Mouse (Mus musculus) forebrain, embryonic 14.5 days (tissue): ENCODE data around the gene Vcl. TPM values are rescaled to one million over a fixed set of nuclear protein-coding genes. Genes with fewer than 3 reads are reported as not detected.

ENCODE experiments used
- ATAC-seq: fragments of 200-750 bp; cut with Nextera tagmentation; 2 replicates; pipeline ENCODE4 v1.8.0; 2017; ENCODE audit warnings: mild to moderate bottlenecking, moderate library complexity
- DNase-seq: peaks from one replicate; pipeline ENCODE4 v3.0.0-alpha.2; 2015; ENCODE audit warnings: low spot score
- H3K27ac ChIP-seq: fragments of 300-500 bp; sonication (generic); 2 replicates; pipeline ENCODE4 v1.5.1; 2014; ENCODE audit warnings: low read depth, mild to moderate bottlenecking, control low read depth, low read length, moderate library complexity
- H3K27me3 ChIP-seq: fragments of 300-500 bp; sonication (generic); replicated peaks from 2 replicates; pipeline ENCODE4 v1.6.1; 2014; ENCODE audit warnings: low read length, control low read depth, mixed read lengths; ENCODE audit not compliant: control insufficient read depth, insufficient read depth
- H3K36me3 ChIP-seq: fragments of 300-500 bp; sonication (generic); 2 replicates; pipeline ENCODE4 v1.6.1; 2014; ENCODE audit warnings: low read length, control low read depth; ENCODE audit not compliant: control insufficient read depth, insufficient read depth
- H3K4me1 ChIP-seq: fragments of 300-500 bp; sonication (generic); 2 replicates; pipeline ENCODE4 v1.6.1; 2014; ENCODE audit warnings: antibody characterized with exemption, low read length, control low read depth; ENCODE audit not compliant: control insufficient read depth, insufficient read depth
- H3K4me2 ChIP-seq: fragments of 300-500 bp; sonication (generic); 2 replicates; pipeline ENCODE4 v1.6.1; 2014; ENCODE audit warnings: mild to moderate bottlenecking, control low read depth, low read length
- H3K4me3 ChIP-seq: fragments of 300-500 bp; sonication (generic); 2 replicates; pipeline ENCODE4 v1.5.1; 2014; ENCODE audit warnings: low read depth, low read length, control low read depth
- H3K9ac ChIP-seq: fragments of 300-500 bp; sonication (generic); 2 replicates; pipeline ENCODE4 v1.6.1; 2014; ENCODE audit warnings: mild to moderate bottlenecking, low read length, control low read depth, moderate library complexity
- H3K9me3 ChIP-seq: fragments of 300-500 bp; sonication (generic); replicated peaks from 2 replicates; pipeline ENCODE4 v1.6.1; 2016; ENCODE audit warnings: low read length, control low read depth, mixed read lengths; ENCODE audit not compliant: control insufficient read depth
- WGBS: fragments of 180-500 bp; shearing (Covaris S2); extraction: QIAGEN DNeasy Blood & Tissue Kit; methylation state at CpG from one replicate; pipeline ENCODE4 v1.1.7; 2014; 5-methylcytosine and 5-hydroxymethylcytosine counted together
- polyA plus RNA-seq: library from polyadenylated mRNA; unstranded; fragments of >200 nt; fragmentation: Nextera tagmentation; extraction: Ambion mirVana; gene quantifications from 2 replicates; pipeline ENCODE4 v1.2.1, GENCODE M21; 2014

Gene Vcl
- polyA plus RNA-seq, 1 experiment from 2014 or later = 8.4 TPM

GRCm38 (mm10) chr14:20985482-20985881 lies 56.3 kb downstream of the Vcl start:
- no peak for ATAC-seq
- H3K27ac ChIP-seq = no peak overlapping the region

GRCm38 (mm10) chr14:20991492-20991891 lies 62.3 kb downstream of the Vcl start:
- Histone ChIP-seq H3K27me3 (no peaks in the 10 kb centered on the region), H3K9ac (no peak overlapping the region), H3K9me3 (no peaks in the 10 kb centered on the region), H3K36me3 (no peaks in the 10 kb centered on the region), H3K4me2 (no peak overlapping the region), H3K27ac (no peak overlapping the region), H3K4me1 (no peaks in the 10 kb centered on the region), H3K4me3 (no peak overlapping the region)
- WGBS = 80% methylated on average over 1 of the region's 1 CpGs
- DNase-seq (no peak), ATAC-seq (no peak)

More at GRCm38 (mm10) chr14:20985482-20985881, 56.3 kb downstream of the Vcl start:
- 72% methylated on average over 3 of the region's 3 CpGs for WGBS
- H3K36me3 ChIP-seq = no peaks in the 10 kb centered on the region
- no peak overlapping the region for H3K9ac ChIP-seq
- no peak overlapping the region for H3K4me2 ChIP-seq
- DNase-seq = no peak
- no peak overlapping the region for H3K4me3 ChIP-seq
- H3K27me3 ChIP-seq = no peaks in the 10 kb centered on the region
- no peaks in the 10 kb centered on the region for H3K4me1 ChIP-seq
- no peaks in the 10 kb centered on the region for H3K9me3 ChIP-seq

- Histone ChIP-seq H3K36me3 (no peaks in the 10 kb centered on the region), H3K27ac (no peak overlapping the region), H3K9ac (no peak overlapping the region), H3K4me1 (no peaks in the 10 kb centered on the region), H3K4me3 (no peak overlapping the region), H3K9me3 (no peaks in the 10 kb centered on the region), H3K27me3 (no peaks in the 10 kb centered on the region), H3K4me2 (no peak overlapping the region)
- DNase-seq (peak; percentile 81), ATAC-seq (peak; percentile 54; the same call in 1 of the 2 replicates)
- WGBS = 48% methylated on average over 3 of the region's 3 CpGs
Measured at GRCm38 (mm10) chr14:20993067-20993691, 64.0 kb downstream of the Vcl start.

- H3K4me1 ChIP-seq = no peaks in the 10 kb centered on the region
- no peak overlapping the region for H3K9ac ChIP-seq
- ATAC-seq (no peak), DNase-seq (peak; percentile 6)
- H3K4me2 ChIP-seq = no peak overlapping the region
- H3K9me3 ChIP-seq = no peaks in the 10 kb centered on the region
- no peaks in the 10 kb centered on the region for H3K27me3 ChIP-seq
- H3K4me3 ChIP-seq = no peak overlapping the region
- WGBS = 77% methylated on average over 3 of the region's 3 CpGs
- H3K36me3 ChIP-seq = no peaks in the 10 kb centered on the region
- no peak overlapping the region for H3K27ac ChIP-seq
Measured at GRCm38 (mm10) chr14:20994475-20994874, 65.3 kb downstream of the Vcl start.

- H3K27ac ChIP-seq = no peak overlapping the region
- no peak for ATAC-seq
- no peaks in the 10 kb centered on the region for H3K27me3 ChIP-seq
- no peak overlapping the region for H3K4me3 ChIP-seq
- H3K9me3 ChIP-seq = no peaks in the 10 kb centered on the region
- no peak overlapping the region for H3K9ac ChIP-seq
- no peaks in the 10 kb centered on the region for H3K36me3 ChIP-seq
- H3K4me1 ChIP-seq = no peaks in the 10 kb centered on the region
- 93% methylated on average over 2 of the region's 2 CpGs for WGBS
- DNase-seq = no peak
- no peak overlapping the region for H3K4me2 ChIP-seq
Measured at GRCm38 (mm10) chr14:20995497-20995896, 66.3 kb downstream of the Vcl start.

GRCm38 (mm10) chr14:20996361-20996760 lies 67.2 kb downstream of the Vcl start:
- 57% methylated on average over 5 of the region's 5 CpGs for WGBS
- no peaks in the 10 kb centered on the region for H3K36me3 ChIP-seq
- H3K9ac ChIP-seq = no peak overlapping the region
- H3K4me3 ChIP-seq = no peak overlapping the region
- H3K27ac ChIP-seq = no peak overlapping the region
- no peak for DNase-seq
- no peak for ATAC-seq
- H3K9me3 ChIP-seq = no peaks in the 10 kb centered on the region
- H3K4me1 ChIP-seq = no peaks in the 10 kb centered on the region
- no peaks in the 10 kb centered on the region for H3K27me3 ChIP-seq
- H3K4me2 ChIP-seq = no peak overlapping the region

GRCm38 (mm10) chr14:20997548-20997947 lies 68.3 kb downstream of the Vcl start:
- H3K4me3 ChIP-seq = no peak overlapping the region
- no peak for ATAC-seq
- H3K27ac ChIP-seq = no peak overlapping the region
- H3K4me2 ChIP-seq = no peak overlapping the region
- H3K9me3 ChIP-seq = no peaks in the 10 kb centered on the region
- H3K36me3 ChIP-seq = no peaks in the 10 kb centered on the region
- H3K4me1 ChIP-seq = no peaks in the 10 kb centered on the region
- H3K9ac ChIP-seq = no peak overlapping the region
- 22% methylated on average over 3 of the region's 3 CpGs for WGBS
- peak; percentile 62 for DNase-seq
- H3K27me3 ChIP-seq = no peaks in the 10 kb centered on the region

GRCm38 (mm10) chr14:20999617-21000016 lies 70.4 kb downstream of the Vcl start:
- WGBS = 90% methylated on average over 4 of the region's 4 CpGs
- Histone ChIP-seq H3K27me3 (no peaks in the 10 kb centered on the region), H3K27ac (no peak overlapping the region), H3K36me3 (no peaks in the 10 kb centered on the region), H3K4me3 (no peak overlapping the region), H3K4me2 (no peak overlapping the region), H3K4me1 (no peaks in the 10 kb centered on the region), H3K9ac (no peak overlapping the region), H3K9me3 (no peaks in the 10 kb centered on the region)
- no peak for DNase-seq
- ATAC-seq = no peak

GRCm38 (mm10) chr14:21013800-21014334 lies 84.7 kb downstream of the Vcl start:
- H3K9me3 ChIP-seq = no peaks in the 10 kb centered on the region
- no peak overlapping the region for H3K4me3 ChIP-seq
- no peaks in the 10 kb centered on the region for H3K4me1 ChIP-seq
- DNase-seq (no peak), ATAC-seq (no peak)
- 90% methylated on average over 5 of the region's 5 CpGs for WGBS
- no peaks in the 10 kb centered on the region for H3K27me3 ChIP-seq
- no peak overlapping the region for H3K9ac ChIP-seq
- no peak overlapping the region for H3K27ac ChIP-seq
- no peak overlapping the region for H3K4me2 ChIP-seq
- peaks cover 8% of the 10 kb centered on the region; the same call in 1 of the 2 replicates for H3K36me3 ChIP-seq
